Mouse (Mus musculus) lung, postnatal 4 days (tissue): ENCODE measurements around the gene Stn1.

ENCODE experiments used
- DNase-seq, 2 experiments: peaks; one replicate each; pipeline ENCODE4 v3.0.0; 2021

Stn1 gene

GRCm38 (mm10) chr19:47468750-47469149 lies 68.6 kb downstream of the Stn1 start:
- no peak for DNase-seq

- peak in 1 of 2 experiments; percentile 29 for DNase-seq
Measured at GRCm38 (mm10) chr19:47466775-47467174, 70.5 kb downstream of the Stn1 start.

- peak in 1 of 2 experiments; percentile 27 for DNase-seq
Measured at GRCm38 (mm10) chr19:47465467-47465866, 71.8 kb downstream of the Stn1 start.

GRCm38 (mm10) chr19:47464304-47465241 lies 72.7 kb downstream of the Stn1 start, which contains the start of gene Sh3pxd2a:
TSS of gene Sh3pxd2a (minus strand) at chr19:47464401.
- peak; percentile 78 to 90 for DNase-seq

GRCm38 (mm10) chr19:47463636-47464303 lies 73.5 kb downstream of the Stn1 start:
- peak; percentile 87 to 89 for DNase-seq

GRCm38 (mm10) chr19:47463206-47463605 lies 74.1 kb downstream of the Stn1 start:
- peak in 1 of 2 experiments; percentile 33 for DNase-seq

- DNase-seq = peak in 1 of 2 experiments; percentile 15
Measured at GRCm38 (mm10) chr19:47462725-47463124, 74.6 kb downstream of the Stn1 start.

GRCm38 (mm10) chr19:47461838-47462237 lies 75.5 kb downstream of the Stn1 start:
- peak in 1 of 2 experiments; percentile 16 for DNase-seq

- peak; percentile 45 to 55 for DNase-seq
Measured at GRCm38 (mm10) chr19:47461386-47461785, 75.9 kb downstream of the Stn1 start.

GRCm38 (mm10) chr19:47460120-47460960 lies 77.0 kb downstream of the Stn1 start:
- peak; percentile 57 to 81 for DNase-seq

GRCm38 (mm10) chr19:47459214-47459613 lies 78.1 kb downstream of the Stn1 start:
- DNase-seq = no peak

- no peak for DNase-seq
Measured at GRCm38 (mm10) chr19:47458504-47459161, 78.7 kb downstream of the Stn1 start.

GRCm38 (mm10) chr19:47457711-47458503 lies 79.4 kb downstream of the Stn1 start:
- no peak for DNase-seq

- DNase-seq = no peak
Measured at GRCm38 (mm10) chr19:47456021-47456420, 81.3 kb downstream of the Stn1 start.

- DNase-seq = peak in 1 of 2 experiments; percentile 58
Measured at GRCm38 (mm10) chr19:47455001-47455755, 82.1 kb downstream of the Stn1 start.

- no peak for DNase-seq
Measured at GRCm38 (mm10) chr19:47454167-47455000, 82.9 kb downstream of the Stn1 start.

- no peak for DNase-seq
Measured at GRCm38 (mm10) chr19:47453352-47453751, 84.0 kb downstream of the Stn1 start.

- DNase-seq = peak in 1 of 2 experiments; percentile 68
Measured at GRCm38 (mm10) chr19:47452682-47453081, 84.6 kb downstream of the Stn1 start.

- peak; percentile 70 to 76 for DNase-seq
Measured at GRCm38 (mm10) chr19:47452211-47452610, 85.1 kb downstream of the Stn1 start.
